Mouse (Mus musculus) urinary bladder, postnatal 4 days (tissue): ENCODE measurements around the gene Rsph1.

Source experiments
- DNase-seq, 2 experiments: peaks; one replicate each; pipeline ENCODE4 v3.0.0; 2021 to 2022; ENCODE audit warnings: low spot score in 2 of 2

The Rsph1 gene

DNA sequence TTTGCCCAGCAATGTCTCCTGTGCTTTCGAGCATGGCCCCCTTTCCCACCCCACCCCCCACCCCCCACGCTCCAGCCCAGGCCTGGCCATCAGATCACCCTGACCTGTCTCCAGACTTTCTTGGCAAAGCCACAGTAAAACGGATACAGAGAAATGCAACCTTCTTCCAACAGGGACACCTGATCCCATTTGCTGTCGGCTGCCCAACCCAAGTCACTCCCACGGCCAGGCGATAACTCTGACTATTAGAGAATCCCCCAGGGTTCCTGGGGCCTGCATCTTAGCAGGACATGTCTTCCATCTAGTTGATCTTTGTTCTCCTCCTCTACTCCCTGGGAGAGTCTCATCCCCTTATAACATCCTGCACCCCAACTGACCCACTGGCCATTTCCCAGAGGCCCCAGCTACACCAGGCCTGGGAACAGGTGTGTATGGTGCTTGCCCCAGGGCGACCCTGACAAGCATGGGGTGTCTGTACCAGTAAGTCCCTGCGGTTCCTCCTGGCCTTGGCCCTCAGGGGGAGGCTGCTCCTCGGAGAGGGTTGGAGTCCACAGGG is 18.8 kb downstream of the Rsph1 start:
- no peak for DNase-seq

DNA sequence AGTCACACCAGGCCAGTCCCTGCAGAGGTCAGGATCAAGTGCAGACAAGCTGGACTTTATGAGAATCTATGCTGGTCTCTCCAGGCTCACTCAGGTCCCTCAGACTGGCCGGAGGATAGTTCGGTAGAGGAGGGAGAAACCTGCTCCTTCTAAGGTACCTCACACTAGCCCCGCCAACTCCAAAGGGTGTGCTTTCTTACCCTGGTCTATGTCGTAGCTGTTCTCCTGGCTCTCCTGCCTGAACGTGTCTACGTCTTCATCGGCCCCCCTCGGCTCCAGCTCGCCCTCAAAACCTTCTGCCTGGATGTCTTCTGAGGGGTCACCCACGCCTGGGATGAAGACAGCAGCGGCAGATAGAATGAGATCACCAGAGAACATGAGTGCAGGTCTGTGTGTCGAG is 19.3 kb downstream of the Rsph1 start:
- DNase-seq: no peak

DNA sequence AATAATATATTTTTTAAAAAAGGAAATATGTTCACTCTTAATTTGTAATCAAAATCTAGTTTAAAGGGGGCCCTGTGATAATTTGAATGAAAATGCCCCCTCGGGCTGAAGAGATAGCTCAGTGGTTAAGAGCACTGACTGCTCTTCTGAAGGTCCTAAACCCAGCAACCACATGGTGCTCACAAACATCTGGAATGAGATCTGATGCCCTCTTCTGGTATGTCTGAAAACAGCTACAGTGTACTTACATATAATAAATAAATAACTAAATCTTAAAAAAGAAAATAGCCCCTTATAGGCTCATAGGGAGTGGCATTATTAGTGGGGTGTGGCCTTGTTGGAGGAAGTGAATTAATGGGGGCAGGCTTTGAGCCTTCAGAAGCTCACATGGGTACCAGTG is 20.0 kb downstream of the Rsph1 start:
- DNase-seq: no peak

DNA sequence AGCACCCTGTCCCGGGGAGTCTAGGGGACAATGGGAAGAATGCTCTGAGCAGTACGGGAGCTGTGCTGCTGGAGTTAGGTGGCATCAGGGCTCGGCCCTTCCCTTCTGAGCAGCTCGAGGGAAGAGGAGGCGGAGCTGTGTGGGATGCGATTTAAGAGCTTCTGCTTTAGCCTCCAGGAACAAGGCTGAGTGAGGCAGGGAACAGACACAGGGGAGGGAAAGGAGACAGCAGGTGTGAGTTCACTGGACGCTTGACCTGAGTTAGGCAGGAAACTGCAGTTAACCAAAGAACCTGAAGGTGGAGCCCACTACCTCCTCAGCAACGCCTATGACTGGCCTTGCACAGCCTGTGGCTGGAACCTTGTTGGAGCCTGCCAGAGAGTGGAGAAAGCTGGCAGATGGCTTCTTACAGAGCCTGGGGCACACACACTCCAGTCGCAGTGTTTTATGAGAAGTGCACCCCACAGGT is 22.7 kb downstream of the Rsph1 start:
- peak in 1 of 2 experiments; percentile 73 for DNase-seq

DNA sequence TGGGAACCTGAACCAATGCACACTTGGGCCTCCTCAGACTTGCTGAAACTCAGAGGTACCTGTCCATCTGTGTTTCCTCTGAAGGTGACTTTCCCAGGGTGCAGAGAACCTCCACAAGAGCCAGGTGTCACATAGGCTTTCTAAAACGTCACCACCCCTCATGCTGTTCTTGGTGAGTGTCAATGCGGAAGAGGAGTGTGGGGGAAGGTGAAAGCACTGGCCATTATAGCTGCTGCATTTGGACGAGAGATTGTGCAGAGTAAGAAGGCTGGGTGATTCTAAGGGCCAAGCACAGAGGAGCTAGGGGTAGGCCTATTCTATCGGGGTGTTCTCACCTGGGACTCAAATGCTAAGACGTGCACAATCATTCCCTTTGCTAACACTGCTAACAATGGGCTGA is 23.2 kb downstream of the Rsph1 start:
- no peak for DNase-seq

DNA sequence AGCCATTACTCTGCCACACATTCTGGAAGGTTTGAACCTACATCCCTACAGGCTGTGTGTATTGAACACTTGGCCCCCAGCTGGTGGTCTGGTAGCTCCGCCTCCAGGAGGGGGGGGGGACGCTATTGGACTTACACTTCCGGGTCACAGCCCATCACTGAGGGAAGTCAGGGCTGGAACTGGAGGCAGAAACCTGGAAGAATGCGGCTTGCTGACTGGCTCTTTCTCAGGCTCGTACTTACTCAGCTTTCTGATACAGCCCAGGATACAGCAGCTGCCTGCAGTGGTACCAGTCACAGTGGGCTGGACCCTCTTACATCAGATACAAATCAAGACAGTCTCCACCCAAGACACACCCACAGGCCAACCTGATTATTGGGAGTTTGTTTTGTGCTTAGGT is 30.0 kb downstream of the Rsph1 start:
- DNase-seq: no peak

DNA sequence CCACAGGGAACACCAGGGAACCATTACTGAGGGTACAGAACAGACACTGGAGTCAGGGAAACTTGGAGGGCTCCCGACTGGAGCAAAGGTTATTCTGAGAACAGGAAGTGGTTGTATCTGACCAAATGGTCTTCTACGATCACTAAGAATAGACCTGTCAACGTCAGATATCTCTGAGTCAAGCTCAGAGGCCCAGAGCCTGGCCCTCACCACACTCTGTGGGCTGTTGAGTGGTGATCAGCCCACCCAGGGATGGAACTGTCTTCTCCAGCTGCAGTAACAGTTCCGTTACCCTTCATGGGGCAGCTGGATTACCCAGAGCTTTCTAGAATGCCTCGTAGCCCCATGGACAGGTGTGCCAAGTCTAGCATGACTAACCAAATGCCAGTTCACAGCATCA is 31.9 kb downstream of the Rsph1 start:
- DNase-seq: no peak

DNA sequence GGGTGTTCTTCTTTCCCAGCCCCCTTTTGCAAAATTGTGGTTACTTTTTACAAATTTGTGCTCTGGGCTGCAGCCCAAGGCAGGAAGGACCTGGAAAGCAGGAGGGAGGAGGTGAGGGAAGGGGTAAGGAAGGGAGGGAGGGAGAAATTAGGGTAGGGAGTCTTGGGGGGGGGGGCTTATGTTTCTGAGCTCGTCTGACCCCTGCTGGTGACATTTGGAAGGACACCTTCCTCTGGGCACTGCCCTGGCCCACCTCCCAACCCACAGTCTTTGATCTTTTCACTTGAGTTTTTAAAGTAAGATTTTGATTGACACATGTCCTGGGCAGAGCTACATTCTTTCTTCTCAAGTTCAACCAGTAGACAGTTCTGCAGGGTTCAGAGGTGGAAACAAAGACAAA is 34.4 kb downstream of the Rsph1 start:
- peak in 1 of 2 experiments; percentile 52 for DNase-seq

DNA sequence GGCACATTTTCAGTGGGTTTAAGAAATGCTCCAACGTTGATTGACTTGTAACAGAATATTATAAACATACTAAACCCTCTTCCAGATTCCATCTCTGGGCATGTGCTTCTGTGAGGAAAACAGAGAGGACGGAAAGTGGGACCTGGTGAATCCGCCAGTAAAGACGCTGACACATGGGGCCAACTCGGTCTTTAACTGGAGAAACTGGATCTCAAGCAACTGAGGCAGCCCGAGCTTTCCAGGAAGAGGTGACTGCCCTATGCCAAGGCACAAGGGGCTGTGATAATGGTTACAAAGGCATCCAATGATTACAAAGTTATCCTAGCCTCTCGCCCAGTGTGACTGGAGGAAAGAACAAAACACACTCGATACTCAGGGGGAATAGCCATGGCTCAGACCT is 36.0 kb downstream of the Rsph1 start:
- DNase-seq: peak in 1 of 2 experiments; percentile 52

DNA sequence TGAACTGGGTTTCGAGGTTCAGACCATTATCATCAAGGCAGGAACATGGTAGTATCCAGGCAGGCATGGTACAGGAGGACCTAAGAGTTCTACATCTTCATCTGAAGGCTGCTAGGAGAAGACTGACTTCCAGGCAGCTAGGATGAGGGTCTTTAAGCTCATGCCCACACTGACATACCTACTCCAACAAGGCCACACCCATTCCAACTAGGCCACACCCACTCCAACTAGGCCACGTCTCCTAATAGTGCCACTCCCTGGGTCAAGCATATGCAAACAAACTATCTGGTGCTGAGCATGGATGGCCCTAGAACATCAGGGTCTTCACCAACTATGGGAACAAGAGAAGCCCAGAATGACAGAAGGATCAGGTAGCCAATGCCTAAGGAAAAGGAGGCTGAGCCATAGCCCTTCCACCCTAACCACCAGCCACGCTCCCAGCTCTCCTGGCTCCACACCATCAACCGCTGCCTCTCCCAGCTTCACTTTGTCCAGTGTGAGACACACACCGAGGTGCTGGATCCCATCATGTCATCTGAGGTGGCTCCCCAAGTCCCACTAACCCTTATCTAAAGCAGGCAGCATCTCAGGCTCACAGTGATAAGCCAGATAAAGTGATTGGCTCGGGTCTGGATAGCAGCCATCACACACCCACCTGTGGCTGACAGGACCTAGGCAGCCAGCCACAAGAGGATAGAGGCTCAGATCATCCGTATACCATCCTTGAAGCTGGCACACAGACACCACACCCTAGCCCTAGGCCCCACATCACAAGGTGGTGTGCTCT is 38.8 kb downstream of the Rsph1 start:
- DNase-seq: peak in 1 of 2 experiments; percentile 52

DNA sequence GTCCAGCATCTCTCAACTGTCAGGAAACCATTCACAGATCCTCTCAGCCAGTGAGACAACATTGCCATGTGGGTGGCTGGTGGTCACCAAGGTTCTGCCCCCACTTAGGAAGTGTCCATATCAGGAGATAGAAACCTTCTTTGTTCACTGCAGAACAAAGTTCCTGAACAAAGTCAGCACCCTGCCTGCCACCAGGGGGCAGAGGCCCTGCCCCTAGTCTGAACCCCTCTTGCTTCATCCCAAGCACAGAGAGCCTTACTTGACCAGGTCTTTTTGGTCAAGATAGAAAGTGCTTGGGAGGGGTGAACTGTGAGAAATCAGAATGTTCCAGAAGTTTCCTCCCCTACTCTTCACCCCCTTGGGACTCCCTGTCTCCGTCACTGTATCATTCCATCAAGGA is 41.3 kb downstream of the Rsph1 start:
- DNase-seq: no peak

DNA sequence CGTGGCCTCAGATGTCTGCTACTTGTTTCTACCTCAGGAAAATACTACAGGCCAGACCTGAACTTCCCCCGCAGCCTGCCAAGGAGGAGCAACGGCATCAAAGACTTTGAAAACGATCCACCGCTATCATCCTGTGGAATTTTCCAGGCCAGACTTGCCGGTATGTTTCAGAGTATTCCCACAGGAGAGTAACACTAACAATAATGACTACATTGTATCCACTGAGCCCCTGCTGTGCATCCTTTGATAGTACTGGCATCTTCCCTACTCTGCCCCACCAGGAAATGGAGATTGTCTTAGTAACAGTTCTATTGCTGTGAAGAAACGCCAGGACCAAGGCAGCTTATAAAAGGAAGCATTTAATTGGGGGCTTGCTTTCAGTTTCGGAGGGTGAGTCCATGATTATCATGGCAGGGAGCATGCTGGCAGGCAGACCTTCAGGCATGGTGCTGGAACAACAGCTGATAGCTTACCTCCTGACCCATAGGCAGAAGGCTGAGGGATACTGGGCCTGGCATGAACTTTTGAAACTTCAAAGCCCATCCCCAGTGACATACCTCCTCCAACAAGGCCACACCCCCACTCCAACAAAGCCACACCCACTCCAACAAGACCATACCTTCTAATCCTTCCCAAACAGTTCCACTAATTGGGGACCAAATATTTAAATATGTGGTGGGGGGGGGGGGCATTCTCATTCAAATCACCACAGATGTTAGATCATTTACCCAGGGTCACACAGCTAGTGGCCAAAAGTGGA is 44.8 kb downstream of the Rsph1 start:
- no peak for DNase-seq

DNA sequence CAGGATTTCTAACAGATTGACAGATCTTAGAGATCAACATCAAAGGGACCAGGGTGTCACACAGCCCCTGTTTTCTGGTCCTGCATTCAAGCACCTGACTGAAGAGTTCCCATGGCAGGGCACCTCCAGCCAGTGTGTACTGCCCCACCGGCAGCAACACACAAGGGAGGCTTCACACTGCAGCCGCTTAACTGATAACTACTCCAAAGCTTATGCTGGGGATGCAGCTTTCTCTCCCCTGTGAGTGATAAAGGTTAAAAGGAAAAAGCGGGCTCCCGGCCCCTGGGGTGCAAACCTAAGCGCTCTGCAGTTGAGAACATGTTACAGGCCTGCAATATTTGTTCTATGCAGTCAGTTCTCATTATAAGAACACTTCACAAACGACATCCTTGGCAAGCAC is 45.4 kb downstream of the Rsph1 start:
- peak in 1 of 2 experiments; percentile 26 for DNase-seq

DNA sequence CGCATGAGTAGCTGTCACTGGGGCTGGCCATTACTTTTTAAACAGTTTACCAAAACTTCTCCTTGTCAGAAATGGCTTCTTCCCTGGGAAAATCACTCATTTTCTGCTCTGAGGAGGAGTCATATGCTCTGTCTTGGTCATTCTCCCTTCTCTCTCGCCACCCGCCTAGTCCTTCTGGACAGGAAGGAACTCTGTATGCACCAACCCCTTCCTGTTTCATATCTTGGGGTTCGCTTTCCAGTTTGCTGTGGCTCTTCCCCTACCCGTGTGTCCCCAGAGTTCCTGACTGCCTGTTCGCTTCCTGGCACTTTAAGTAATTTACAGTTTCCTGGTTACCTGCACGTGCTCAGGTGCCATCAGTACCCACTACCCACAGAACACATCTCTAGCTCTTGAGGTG is 50.3 kb downstream of the Rsph1 start:
- peak in 1 of 2 experiments; percentile 33 for DNase-seq

DNA sequence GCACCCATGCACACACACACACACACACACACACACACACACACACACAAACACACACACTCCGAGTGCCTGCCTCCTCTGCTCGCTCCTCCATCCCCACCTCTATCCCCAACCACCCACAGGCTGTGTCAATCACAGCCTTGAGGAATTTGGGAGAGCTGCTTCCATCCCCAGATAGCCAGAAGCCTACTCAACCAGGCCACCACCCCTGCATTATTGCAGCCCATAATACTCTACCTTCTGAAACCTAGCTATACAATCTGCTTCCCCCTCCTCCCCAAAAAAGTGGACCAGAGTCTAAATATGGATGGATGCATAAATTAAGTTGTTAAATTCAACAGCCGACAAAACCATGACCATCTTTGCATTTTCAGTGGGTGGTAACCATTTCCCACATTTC is 50.8 kb downstream of the Rsph1 start:
- DNase-seq: peak in 1 of 2 experiments; percentile 34

DNA sequence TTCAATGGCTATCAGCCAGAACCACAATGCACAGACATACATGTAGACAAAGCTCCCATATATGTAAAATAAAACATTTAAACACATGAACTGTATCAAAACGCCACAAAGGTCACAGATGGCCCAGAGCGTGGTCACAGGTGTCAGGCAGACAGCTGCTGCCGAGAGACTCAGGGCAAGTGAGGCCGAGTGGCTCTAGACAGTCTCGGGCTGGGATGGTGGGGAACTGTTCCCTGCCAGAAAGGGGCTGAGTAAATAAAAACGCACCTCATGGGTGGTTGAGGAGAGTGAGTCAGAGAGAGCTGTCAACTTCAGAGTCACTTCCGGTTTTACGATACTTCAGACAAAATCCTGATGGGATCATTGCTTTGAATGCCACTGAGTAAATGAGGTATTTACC is 52.6 kb downstream of the Rsph1 start:
- DNase-seq: no peak

DNA sequence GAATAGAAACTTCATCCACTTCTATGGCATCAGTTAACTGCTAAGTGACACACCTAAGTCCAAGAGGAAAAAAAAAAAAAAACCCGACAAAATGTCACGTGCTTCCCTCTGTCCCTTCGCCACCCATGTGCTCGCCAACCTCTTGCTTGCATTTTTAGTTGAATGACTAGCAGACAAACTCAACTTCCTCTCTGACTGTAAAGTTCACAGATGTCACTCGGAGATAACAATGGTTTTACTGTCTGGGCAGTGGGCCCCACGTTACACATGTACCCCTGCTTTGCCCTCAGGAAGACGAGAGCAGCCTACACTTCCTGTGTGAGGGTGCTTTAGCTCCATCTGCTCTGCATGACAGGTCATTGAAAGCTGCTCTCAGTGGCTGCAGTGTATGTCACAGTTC is 53.3 kb downstream of the Rsph1 start:
- DNase-seq: no peak

DNA sequence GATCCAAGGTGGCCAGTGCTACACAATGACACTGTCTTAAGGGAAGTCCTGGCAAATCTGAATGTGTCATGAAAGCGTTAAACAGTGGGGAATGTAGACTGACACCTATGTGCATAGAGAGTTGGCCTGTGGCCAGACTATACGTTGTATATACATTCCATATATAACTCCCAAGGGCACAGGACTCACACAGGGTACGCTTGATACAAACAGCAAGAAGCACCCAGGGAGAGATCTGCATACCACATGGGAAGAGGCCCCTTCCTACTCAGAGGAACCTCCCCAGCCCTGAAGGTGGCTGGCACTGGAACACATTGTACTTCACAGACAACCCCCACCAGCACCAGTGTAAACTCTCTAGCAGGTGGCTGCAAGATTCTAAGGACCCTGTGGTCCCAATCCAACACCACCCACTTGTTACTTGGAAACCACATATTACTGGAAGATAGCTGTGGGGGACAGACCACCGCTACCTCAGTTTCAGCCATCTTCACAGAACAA is 54.3 kb downstream of the Rsph1 start:
- DNase-seq: no peak

DNA sequence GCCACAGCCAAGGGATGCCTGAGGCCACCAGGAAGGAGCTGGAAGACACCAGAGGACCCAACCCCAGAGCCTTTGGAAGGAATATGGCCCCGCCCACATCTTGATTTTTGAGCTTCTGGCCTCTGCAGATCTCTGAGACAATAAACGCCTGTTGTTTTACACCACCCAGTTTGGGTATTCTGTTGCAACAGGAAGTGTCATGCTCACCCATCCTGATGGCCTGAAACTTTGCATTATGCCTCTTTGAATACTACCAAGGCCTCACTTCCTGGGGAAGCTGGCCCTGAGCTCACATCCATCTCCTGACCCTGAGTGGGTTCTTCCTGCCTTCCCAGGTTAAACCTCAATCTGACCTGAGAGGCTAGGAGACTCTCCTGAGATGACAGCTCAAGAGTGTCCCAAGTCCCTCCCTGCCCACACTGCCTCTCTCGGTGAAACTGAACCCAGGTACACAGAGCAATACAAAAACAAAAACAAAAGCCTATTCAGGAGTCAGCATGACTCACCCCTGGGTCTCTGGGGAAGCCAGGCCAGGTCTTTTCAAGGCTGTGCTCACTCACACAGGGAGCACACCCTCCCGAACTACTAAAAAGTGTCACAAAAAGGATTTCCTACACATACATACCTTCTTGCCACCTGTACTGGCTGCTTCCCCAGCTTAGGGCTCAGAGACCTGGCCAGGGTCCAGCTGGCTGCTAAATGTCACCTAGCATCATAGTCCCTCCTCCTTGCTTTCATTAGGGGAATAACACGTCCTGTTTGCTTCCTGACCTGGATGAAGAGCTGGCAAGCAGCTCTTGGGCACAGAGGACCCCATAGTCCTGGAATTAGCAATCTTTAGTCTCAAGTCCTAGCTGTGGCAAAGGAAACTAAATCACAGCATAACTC is 60.9 kb downstream of the Rsph1 start:
- no peak for DNase-seq

DNA sequence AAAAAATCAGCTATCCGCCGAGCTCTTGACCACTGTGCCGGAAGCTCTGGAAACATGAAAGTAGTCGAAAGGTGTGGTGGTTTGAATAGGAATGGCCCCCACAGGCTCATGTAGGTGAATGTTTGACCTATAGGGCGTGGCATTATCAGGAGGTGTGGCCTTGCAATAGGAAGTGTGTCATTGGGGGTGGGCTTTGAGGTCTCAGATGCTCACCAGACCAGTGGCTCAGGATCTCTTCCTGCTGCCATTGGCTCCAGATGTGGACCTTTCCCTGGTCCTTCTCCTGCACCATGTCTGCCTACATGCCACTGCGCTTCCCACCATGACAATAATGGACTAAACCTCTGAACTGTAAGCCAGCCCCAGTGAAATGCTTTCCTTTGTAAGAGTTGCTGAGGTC is 65.3 kb downstream of the Rsph1 start:
- no peak for DNase-seq

DNA sequence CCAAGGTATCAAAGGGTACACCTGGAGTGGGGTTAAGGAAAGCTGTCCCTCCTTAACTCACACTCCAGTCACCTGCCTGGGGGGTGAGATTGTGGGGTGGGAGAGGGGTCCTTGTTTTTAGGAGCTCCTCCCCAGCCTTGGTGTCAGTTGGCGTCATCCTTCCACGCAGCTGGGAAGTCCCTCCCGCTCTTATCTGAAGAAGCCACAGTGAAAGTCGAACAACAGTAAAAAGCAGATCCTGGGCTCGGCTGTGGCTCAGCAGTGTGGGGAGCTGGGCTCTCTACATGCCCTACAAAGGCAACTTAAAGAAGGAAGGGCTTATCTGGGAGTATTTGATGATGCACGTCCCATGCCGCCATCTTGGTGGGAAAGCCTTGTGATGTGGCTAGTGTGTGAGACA is 66.9 kb downstream of the Rsph1 start:
- no peak for DNase-seq
